ENCODE assay signal across 9 mouse cellular contexts in the genomic region with DNA sequence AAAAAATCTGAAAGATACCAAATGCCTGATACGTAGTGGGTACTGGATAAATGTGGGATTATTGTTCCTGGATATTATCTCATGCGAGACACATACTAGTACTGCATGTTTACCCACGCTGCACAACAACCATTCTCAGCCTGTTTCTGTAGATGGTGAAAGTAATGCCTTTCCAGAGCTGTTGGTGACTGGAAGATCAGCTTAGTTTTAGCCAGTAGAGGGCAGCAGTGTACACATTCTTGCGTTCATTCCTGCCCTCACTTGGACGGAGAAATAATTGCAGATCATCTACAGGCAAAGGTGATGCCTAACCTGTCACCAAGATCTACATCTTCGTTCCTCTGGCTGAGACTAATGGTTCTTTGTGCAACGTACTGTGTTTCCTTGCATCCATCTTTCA.
A peak's percentile ranks its signal among the peaks of the same experiment; 100 is the strongest.
DNase-seq lines count a peak whose midpoint lies in the region; ATAC-seq and TF ChIP-seq lines count a peak whose summit lies in the region.
"Had no signal": no experiment of that assay in that cellular context is flagged by ENCODE, and none has a peak within 500 bp of the region (broad histone marks: within the 10 kb centered on the region; RNA-seq: fewer than 3 reads in every experiment).

No protein-coding gene starts in this region.

- no peak for TF ChIP-seq POLR2A in testis, adult 2 months (IDR thresholded peaks at IDR 0.05; ENCODE audit: control insufficient read depth, low read depth, low read length)

- H3ac ChIP-seq in C2C12 (ENCODE audit: control insufficient read depth, insufficient read length, low read depth), result no peak overlapping the region

- no peak overlapping the region for H3K4me3 ChIP-seq in C2C12 (ENCODE audit: insufficient read depth, poor library complexity, severe bottlenecking)
- H3K4me3 ChIP-seq in forebrain, embryonic 11.5 days (ENCODE audit: low read depth, low read length), result no peak overlapping the region
- no peak overlapping the region for H3K4me3 ChIP-seq in testis, adult 2 months (ENCODE audit: control insufficient read depth, low read depth, low read length)
- H3K4me3 ChIP-seq: limb, embryonic 12.5 days had no signal

- no peaks in the 10 kb centered on the region for H3K79me3 ChIP-seq in C2C12 (ENCODE audit: low read depth)

- no peaks in the 10 kb centered on the region for H3K4me1 ChIP-seq in forebrain, embryonic 11.5 days (replicated peaks; ENCODE audit: control insufficient read depth, insufficient read depth, low read length)
- no peaks in the 10 kb centered on the region for H3K4me1 ChIP-seq in testis, adult 2 months (ENCODE audit: control insufficient read depth, insufficient read depth, low read length)
- H3K4me1 ChIP-seq: limb, embryonic 12.5 days had no signal

- 48% methylated on average over 7 of the region's 7 CpGs for WGBS in forebrain, embryonic 11.5 days

- H3K4me2 ChIP-seq in forebrain, embryonic 11.5 days (ENCODE audit: low read depth, low read length, severe bottlenecking), result no peak overlapping the region
- H3K4me2 ChIP-seq: limb, embryonic 12.5 days had no signal

- H3K36me3 ChIP-seq in C2C12 (ENCODE audit: control insufficient read depth, insufficient read depth), result no peaks in the 10 kb centered on the region
- no peaks in the 10 kb centered on the region for H3K36me3 ChIP-seq in forebrain, embryonic 11.5 days (ENCODE audit: control insufficient read depth, insufficient read depth, low read length)
- no peaks in the 10 kb centered on the region for H3K36me3 ChIP-seq in testis, adult 2 months (ENCODE audit: control insufficient read depth, insufficient read depth, low read length)
- H3K36me3 ChIP-seq: limb, embryonic 12.5 days had no signal

- H3K79me2 ChIP-seq in C2C12 (ENCODE audit: control insufficient read depth, insufficient read depth), result no peaks in the 10 kb centered on the region

- ATAC-seq in forebrain, embryonic 11.5 days (replicated peaks; ENCODE audit: low FRiP score), result peak; percentile 66; the same call in 1 of the 2 replicates

- H3K9ac ChIP-seq in forebrain, embryonic 11.5 days (ENCODE audit: low read length), result no peak overlapping the region
- H3K9ac ChIP-seq: limb, embryonic 12.5 days had no signal

- peak; percentile 7 for DNase-seq in gastrocnemius, postnatal 10 days
- no peak for DNase-seq in gastrocnemius, postnatal 25 days
- peak; percentile 23 for DNase-seq in c-Kit-positive CD71-negative TER-119-negative erythroid progenitor cells, embryonic 14.5 days (ENCODE audit: low read depth)
- peak; percentile 58 for DNase-seq in forebrain, embryonic 11.5 days (ENCODE audit: low spot score)
- peak; percentile 52 to 63 for DNase-seq in kidney, postnatal 36 days
- peak; percentile 52 for DNase-seq in lung, postnatal 10 days

- H3K27me3 ChIP-seq in C2C12 (ENCODE audit: control insufficient read depth, insufficient read depth, insufficient read length), result no peaks in the 10 kb centered on the region
- no peaks in the 10 kb centered on the region for H3K27me3 ChIP-seq in forebrain, embryonic 11.5 days (ENCODE audit: control insufficient read depth, insufficient read depth, low read length)
- no peaks in the 10 kb centered on the region for H3K27me3 ChIP-seq in testis, adult 2 months (ENCODE audit: control insufficient read depth, insufficient read depth, low read length)
- H3K27me3 ChIP-seq: limb, embryonic 12.5 days had no signal

- no peaks in the 10 kb centered on the region for H3K9me3 ChIP-seq in forebrain, embryonic 11.5 days (ENCODE audit: control insufficient read depth, low read length)
- H3K9me3 ChIP-seq: limb, embryonic 12.5 days had no signal

- peak; percentile 75 for TF ChIP-seq CTCF in C2C12 (IDR thresholded peaks at IDR 0.05; ENCODE audit: control insufficient read depth, insufficient read depth, insufficient read length)
- TF ChIP-seq CTCF in testis, adult 2 months (IDR thresholded peaks at IDR 0.05; ENCODE audit: control insufficient read depth, insufficient read depth, insufficient replicate concordance, low read depth, low read length), result peak; percentile 14; the same call in 1 of the 2 replicates

- H3K27ac ChIP-seq in forebrain, embryonic 11.5 days (ENCODE audit: low read depth, low read length), result no peak overlapping the region
- no peak overlapping the region for H3K27ac ChIP-seq in testis, adult 2 months (ENCODE audit: control insufficient read depth, insufficient read depth, low read depth, low read length)
- H3K27ac ChIP-seq: limb, embryonic 12.5 days had no signal

TF ChIP-seq in C2C12, 6 proteins besides CTCF, POLR2A, EP300 and RAD21:
- TF ChIP-seq MYOG (IDR thresholded peaks at IDR 0.05; ENCODE audit: control insufficient read depth, extremely low read depth, insufficient read length) (no peak), MYOD1 (IDR thresholded peaks at IDR 0.05; ENCODE audit: control insufficient read depth, insufficient read length, low read depth) (no peak), USF1 (IDR thresholded peaks at IDR 0.05; ENCODE audit: low read depth) (no peak), MAX (IDR thresholded peaks at IDR 0.05) (no peak), FOSL1 (IDR thresholded peaks at IDR 0.05; ENCODE audit: insufficient read depth, low read length, poor library complexity, severe bottlenecking) (no peak), CEBPB (IDR thresholded peaks at IDR 0.05; ENCODE audit: low read depth) (no peak)
